Mouse (Mus musculus): ENCODE measurements around the gene Erfe.

DNA sequence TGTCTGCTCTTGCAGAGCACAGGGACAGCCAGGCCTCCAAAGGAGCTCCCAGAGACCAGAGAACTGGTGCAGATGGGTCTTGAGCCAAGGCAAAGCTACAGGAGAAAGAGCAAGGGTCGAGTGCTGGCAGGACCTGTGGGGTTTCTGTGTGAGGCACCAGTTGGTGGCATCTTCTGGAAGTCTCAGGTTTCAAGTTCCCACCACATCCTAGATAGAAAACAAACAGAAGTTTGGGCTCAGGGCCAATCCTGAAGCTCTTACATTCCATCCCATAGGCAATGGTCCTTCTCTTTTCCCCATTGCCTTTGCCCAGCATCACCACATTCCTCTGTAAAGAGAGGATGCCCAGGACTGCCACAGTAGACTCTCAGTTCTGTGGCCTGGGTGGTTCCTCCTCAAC lies 38.7 kb downstream of the Erfe start:
- no peak for TF ChIP-seq POLR2A (IDR thresholded peaks at IDR 0.05; ENCODE audit: borderline replicate concordance, extremely low read depth, low read depth, low read length)
- no peak for TF ChIP-seq CTCF (IDR thresholded peaks at IDR 0.05; ENCODE audit: insufficient read depth, low read length)
